Mouse (Mus musculus) neural tube, embryonic 13.5 days (tissue): Measurements from ENCODE around the gene Olfr1189. TPM values are rescaled to one million over a fixed set of nuclear protein-coding genes. Genes with fewer than 3 reads are reported as not detected.
"Not testable (repeated sequence)": the region's sequence is repeated elsewhere in the genome, so short reads cannot be mapped to it uniquely, and the experiment has no call there.

ENCODE experiments used
- ATAC-seq: fragments of 200-750 bp; cut with Nextera tagmentation; 2 replicates; pipeline ENCODE4 v1.8.0; 2017; ENCODE audit warnings: low read depth, mild to moderate bottlenecking, moderate TSS enrichment, moderate library complexity
- H3K27ac ChIP-seq: fragments of 300-500 bp; sonication (generic); replicated peaks from 2 replicates; pipeline ENCODE4 v1.5.1; 2015; ENCODE audit warnings: moderate library complexity, mild to moderate bottlenecking, inconsistent platforms
- H3K27me3 ChIP-seq: fragments of 300-500 bp; sonication (generic); 2 replicates; pipeline ENCODE4 v1.6.1; 2015; ENCODE audit warnings: mild to moderate bottlenecking, inconsistent platforms
- H3K36me3 ChIP-seq: fragments of 300-500 bp; sonication (generic); 2 replicates; pipeline ENCODE4 v1.6.1; 2015; ENCODE audit warnings: mild to moderate bottlenecking, inconsistent platforms
- H3K4me1 ChIP-seq: fragments of 300-500 bp; sonication (generic); replicated peaks from 2 replicates; pipeline ENCODE4 v1.6.1; 2015; ENCODE audit warnings: inconsistent platforms
- H3K4me2 ChIP-seq: fragments of 300-500 bp; sonication (generic); 2 replicates; pipeline ENCODE4 v1.6.1; 2015; ENCODE audit warnings: inconsistent platforms, mild to moderate bottlenecking, moderate library complexity
- H3K4me3 ChIP-seq: fragments of 300-500 bp; sonication (generic); 2 replicates; pipeline ENCODE4 v1.5.1; 2015; ENCODE audit warnings: mild to moderate bottlenecking, inconsistent platforms
- H3K9ac ChIP-seq: fragments of 300-500 bp; sonication (generic); 2 replicates; pipeline ENCODE4 v1.6.1; 2015; ENCODE audit warnings: moderate library complexity, mild to moderate bottlenecking, inconsistent platforms
- H3K9me3 ChIP-seq: fragments of 300-500 bp; sonication (generic); 2 replicates; pipeline ENCODE4 v1.6.1; 2016; ENCODE audit warnings: inconsistent platforms
- WGBS: fragments of 180-500 bp; shearing (Covaris S2); methylation state at CpG from one replicate; pipeline ENCODE4 v1.1.7; 2015; 5-methylcytosine and 5-hydroxymethylcytosine counted together
- polyA plus RNA-seq: library from polyadenylated mRNA; unstranded; fragments of >200 nt; fragmentation: Nextera tagmentation; extraction: Ambion mirVana; gene quantifications from 2 replicates; pipeline ENCODE4 v1.2.1, GENCODE M21; 2015

The Olfr1189 gene
- polyA plus RNA-seq = not detected in 2 replicates

DNA sequence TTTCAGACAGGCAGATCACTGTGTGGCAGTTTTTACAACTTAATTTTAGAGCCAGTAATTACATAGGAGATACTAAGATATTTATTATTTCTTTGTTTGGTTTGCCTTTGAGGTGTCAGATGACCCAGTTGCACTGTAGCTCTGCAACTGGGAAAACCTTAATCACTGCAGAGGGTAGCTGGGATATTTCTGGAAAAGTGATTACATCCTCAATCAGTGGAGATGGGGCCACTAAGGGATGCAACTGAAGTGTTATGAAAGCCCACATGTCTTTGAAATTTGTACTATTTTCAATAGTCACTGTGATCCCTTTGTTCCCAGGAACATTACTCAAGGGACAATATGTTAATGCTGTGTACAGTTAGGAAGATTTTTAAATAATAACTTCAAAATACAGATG lies at the start of gene Olfr1189:
Gene Olfr1189, plus strand, starts transcription at position 301 of the 400 bp plus-strand sequence.
- Histone ChIP-seq H3K4me3 (no peak within 1 kb of the TSS), H3K36me3 (no peaks in the 10 kb centered on the region)

DNA sequence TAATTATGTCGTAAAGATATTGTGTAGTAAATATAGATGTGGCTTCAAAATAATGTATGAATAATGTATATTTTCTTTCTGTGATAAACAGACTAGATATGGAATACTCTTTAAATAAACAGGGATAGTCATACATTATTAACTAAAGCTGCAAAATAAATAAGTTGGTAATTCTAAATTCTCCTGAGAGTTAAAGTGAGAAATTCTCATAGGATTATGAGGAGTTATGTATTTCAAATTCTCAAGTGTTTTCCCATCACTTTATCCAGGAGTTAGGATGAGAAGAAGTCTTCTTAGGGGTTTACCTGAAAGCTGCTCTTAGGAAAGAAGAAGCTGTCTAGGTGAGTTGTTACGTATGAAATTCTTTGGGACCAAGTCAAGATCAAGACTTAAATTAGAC lies 29.6 kb upstream of the Olfr1189 start, which contains the start of gene Olfr1188:
Gene Olfr1188, plus strand, starts transcription at position 301 of the 400 bp plus-strand sequence.
- no peak within 1 kb of the TSS for H3K27ac ChIP-seq
- H3K27me3 ChIP-seq = no peaks in the 10 kb centered on the region
- no peak within 1 kb of the TSS for H3K9ac ChIP-seq
- H3K9me3 ChIP-seq = no peaks in the 10 kb centered on the region
- H3K4me3 ChIP-seq = no peak within 1 kb of the TSS
- H3K36me3 ChIP-seq = no peaks in the 10 kb centered on the region
- WGBS = 87% methylated on average over 2 of the region's 2 CpGs
- H3K4me1 ChIP-seq = no peaks in the 10 kb centered on the region
- ATAC-seq = no peak
- H3K4me2 ChIP-seq = no peak within 1 kb of the TSS

More for the DNA sequence above, at the start of gene Olfr1189:
- Histone ChIP-seq H3K9ac (no peak within 1 kb of the TSS), H3K27me3 (no peaks in the 10 kb centered on the region), H3K4me2 (no peak within 1 kb of the TSS), H3K27ac (no peak within 1 kb of the TSS), H3K4me1 (no peaks in the 10 kb centered on the region), H3K9me3 (no peaks in the 10 kb centered on the region)
- ATAC-seq = no peak

DNA sequence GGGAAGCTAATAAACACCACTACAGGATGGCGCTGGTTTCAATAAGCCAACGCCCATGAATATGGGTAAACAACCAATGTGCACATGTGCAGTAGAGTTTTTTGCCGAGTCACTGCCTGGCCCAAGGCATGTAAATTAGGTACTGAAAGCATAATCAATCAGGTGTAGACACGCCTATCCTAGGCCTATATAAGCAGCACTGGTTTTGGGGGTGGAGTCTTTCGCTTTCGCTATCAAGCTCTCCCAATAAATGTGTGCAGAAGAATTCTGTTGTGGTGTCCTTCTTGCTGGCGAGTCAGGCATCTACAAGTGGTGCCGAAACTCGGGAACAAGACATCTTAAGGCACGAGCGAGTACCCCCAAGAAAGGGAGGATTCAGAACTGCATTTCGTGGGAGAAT lies 13.6 kb upstream of the Olfr1189 start:
- not testable (repeated sequence) for H3K4me1 ChIP-seq, H3K36me3 ChIP-seq, H3K4me3 ChIP-seq, H3K9ac ChIP-seq, H3K27ac ChIP-seq, H3K9me3 ChIP-seq, H3K4me2 ChIP-seq, ATAC-seq, H3K27me3 ChIP-seq
- WGBS = 91% methylated on average over 12 of the region's 12 CpGs

DNA sequence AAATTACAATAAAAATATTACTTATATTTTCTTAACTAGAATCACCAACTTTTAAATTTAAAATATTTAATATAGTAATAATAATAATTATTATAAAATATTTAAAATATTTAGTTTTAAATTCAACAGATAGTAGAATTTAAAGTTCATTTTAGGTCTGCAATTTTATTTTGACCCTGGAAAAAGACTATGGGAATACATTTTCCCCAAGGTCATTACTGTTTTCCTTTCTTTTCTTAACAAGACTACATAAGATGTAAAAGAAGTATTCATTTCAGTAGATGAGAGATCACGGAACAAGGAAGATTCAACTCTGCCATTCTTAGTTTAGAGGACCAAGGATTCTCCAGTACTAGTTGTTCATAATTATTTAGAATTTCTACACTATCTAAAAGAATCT lies 54.0 kb downstream of the Olfr1189 start, which contains the start of gene Olfr1191-ps1:
Gene Olfr1191-ps1, plus strand, starts transcription at position 301 of the 400 bp plus-strand sequence.
- 88% methylated on average over 1 of the region's 1 CpGs for WGBS
- H3K4me1 ChIP-seq, H3K4me2 ChIP-seq: not testable (repeated sequence)

More for the DNA sequence above, 54.0 kb downstream of the Olfr1189 start, which contains the start of gene Olfr1191-ps1:
- not testable (repeated sequence) for H3K9ac ChIP-seq, H3K36me3 ChIP-seq, H3K4me3 ChIP-seq, H3K9me3 ChIP-seq, H3K27me3 ChIP-seq, H3K27ac ChIP-seq, ATAC-seq

Other genes starting within 250 kb of the Olfr1189 start
- gene Olfr1176, start 249.7 kb upstream of the Olfr1189 start, polyA plus RNA-seq = not detected in 2 replicates
- not detected in 2 replicates for gene Olfr1177-ps, start 240.0 kb upstream of the Olfr1189 start, polyA plus RNA-seq
- gene Olfr1178, start 199.4 kb upstream of the Olfr1189 start, polyA plus RNA-seq = not detected in 2 replicates
- gene Olfr1179, start 180.0 kb upstream of the Olfr1189 start, polyA plus RNA-seq = not detected in 2 replicates
- not detected in 2 replicates for gene Olfr1180, start 167.3 kb upstream of the Olfr1189 start, polyA plus RNA-seq
- gene Olfr1181, start 160.3 kb upstream of the Olfr1189 start, polyA plus RNA-seq = not detected in 2 replicates
- gene Gm13757, start 137.3 kb upstream of the Olfr1189 start, polyA plus RNA-seq = not detected in 2 replicates
- not detected in 2 replicates for gene Olfr1183, start 131.6 kb upstream of the Olfr1189 start, polyA plus RNA-seq
- gene Olfr1184, start 102.9 kb upstream of the Olfr1189 start, polyA plus RNA-seq = not detected in 2 replicates
- gene Olfr1185-ps1, start 93.1 kb upstream of the Olfr1189 start, polyA plus RNA-seq = not detected in 2 replicates
- gene Olfr1186, start 67.9 kb upstream of the Olfr1189 start, polyA plus RNA-seq = not detected in 2 replicates
- not detected in 2 replicates for gene Olfr1188, start 29.5 kb upstream of the Olfr1189 start, polyA plus RNA-seq
- gene Olfr1191-ps1, start 54.1 kb downstream of the Olfr1189 start, polyA plus RNA-seq = not detected in 2 replicates
- gene Olfr1192-ps1, start 62.1 kb downstream of the Olfr1189 start, polyA plus RNA-seq = not detected in 2 replicates
- not detected in 2 replicates for gene Olfr1193, start 89.2 kb downstream of the Olfr1189 start, polyA plus RNA-seq
- not detected in 2 replicates for gene Olfr1195, start 102.7 kb downstream of the Olfr1189 start, polyA plus RNA-seq
- not detected in 2 replicates for gene Olfr1196, start 118.1 kb downstream of the Olfr1189 start, polyA plus RNA-seq
- gene Olfr1197, start 145.9 kb downstream of the Olfr1189 start, polyA plus RNA-seq = not detected in 2 replicates
- gene Olfr1198, start 164.9 kb downstream of the Olfr1189 start, polyA plus RNA-seq = not detected in 2 replicates
- not detected in 2 replicates for gene Olfr1199, start 174.0 kb downstream of the Olfr1189 start, polyA plus RNA-seq
- not detected in 2 replicates for gene Olfr1200, start 184.0 kb downstream of the Olfr1189 start, polyA plus RNA-seq
- gene Olfr1201, start 206.6 kb downstream of the Olfr1189 start, polyA plus RNA-seq = not detected in 2 replicates
- not detected in 2 replicates for gene Olfr1202, start 228.0 kb downstream of the Olfr1189 start, polyA plus RNA-seq
- gene Olfr1205, start 243.3 kb downstream of the Olfr1189 start, polyA plus RNA-seq = not detected in 2 replicates